Mouse (Mus musculus) kidney, postnatal 0 days (tissue): ENCODE results near the gene Grifin. TPM values are rescaled to one million over a fixed set of nuclear protein-coding genes. Genes with fewer than 3 reads are reported as not detected.

Source experiments
- ATAC-seq: fragments of 200-750 bp; cut with Nextera tagmentation; replicated peaks from 2 replicates; pipeline ENCODE4 v1.8.0; 2017; ENCODE audit warnings: low read depth, moderate number of reproducible peaks, moderate TSS enrichment, moderate library complexity; ENCODE audit not compliant: low FRiP score
- DNase-seq: peaks from one replicate; pipeline ENCODE4 v3.0.0-alpha.2; 2016; ENCODE audit warnings: low spot score
- H3K27ac ChIP-seq: fragments of 300-500 bp; sonication (generic); 2 replicates; pipeline ENCODE4 v1.5.1; 2014; ENCODE audit warnings: mild to moderate bottlenecking
- H3K27me3 ChIP-seq: fragments of 300-500 bp; sonication (generic); 2 replicates; pipeline ENCODE4 v1.6.1; 2014; ENCODE audit warnings: low read length, mixed read lengths; ENCODE audit not compliant: insufficient read depth
- H3K36me3 ChIP-seq: fragments of 300-500 bp; sonication (generic); 2 replicates; pipeline ENCODE4 v1.6.1; 2014; ENCODE audit warnings: low read length, mixed read lengths; ENCODE audit not compliant: insufficient read depth
- H3K4me1 ChIP-seq: fragments of 300-500 bp; sonication (generic); replicated peaks from 2 replicates; pipeline ENCODE4 v1.6.1; 2014; ENCODE audit warnings: antibody characterized with exemption, low read length, mixed read lengths; ENCODE audit not compliant: insufficient read depth
- H3K4me2 ChIP-seq: fragments of 300-500 bp; sonication (generic); 2 replicates; pipeline ENCODE4 v1.6.1; 2014; ENCODE audit warnings: mild to moderate bottlenecking, low read length, moderate library complexity, mixed read lengths
- H3K4me3 ChIP-seq: fragments of 300-500 bp; sonication (generic); replicated peaks from 2 replicates; pipeline ENCODE4 v1.5.1; 2014; ENCODE audit warnings: low read depth, low read length
- H3K9ac ChIP-seq: fragments of 300-500 bp; sonication (generic); 2 replicates; pipeline ENCODE4 v1.6.1; 2014; ENCODE audit warnings: low read depth, low read length
- H3K9me3 ChIP-seq: fragments of 300-500 bp; sonication (generic); replicated peaks from 2 replicates; pipeline ENCODE4 v1.6.1; 2016; ENCODE audit warnings: low read length, inconsistent platforms, mixed read lengths
- CTCF ChIP-seq: IDR thresholded peaks from 2 replicates; pipeline ENCODE4 v1.5.1; 2016; ENCODE audit warnings: antibody characterized with exemption, low read depth, mild to moderate bottlenecking, moderate library complexity
- WGBS: fragments of 180-500 bp; shearing (Covaris S2); extraction: QIAGEN DNeasy Blood & Tissue Kit; methylation state at CpG from one replicate; pipeline ENCODE4 v1.1.7; 2014; 5-methylcytosine and 5-hydroxymethylcytosine counted together
- polyA plus RNA-seq: library from polyadenylated mRNA; unstranded; fragments of >200 nt; fragmentation: Nextera tagmentation; extraction: Ambion mirVana; gene quantifications from 2 replicates; pipeline ENCODE4 v1.2.1, GENCODE M21; 2015

The Grifin gene
- polyA plus RNA-seq, 1 experiment from 2014 or later: not detected

DNA sequence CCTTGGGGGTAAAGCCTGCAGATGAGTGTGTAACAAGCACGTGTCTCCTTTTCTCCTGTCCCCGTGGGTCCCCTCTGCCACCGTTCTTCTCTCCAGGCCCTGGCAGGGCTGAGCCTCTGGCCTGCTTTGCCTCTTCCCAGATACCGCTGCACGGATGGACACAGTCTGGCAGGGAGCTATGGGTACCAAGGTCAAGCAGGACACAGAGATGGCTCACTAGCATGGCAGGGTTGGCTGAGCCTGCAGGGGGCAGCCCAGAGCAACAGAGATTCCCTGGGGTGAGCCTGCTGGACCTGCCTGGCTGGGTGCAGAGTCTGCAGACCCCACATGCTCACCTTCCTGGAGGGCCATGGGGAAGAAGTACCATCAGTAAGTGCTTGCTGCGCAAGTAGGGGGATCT is 985 bp upstream of the Grifin start:
- H3K4me2 ChIP-seq: no peak overlapping the region
- H3K4me1 ChIP-seq: peaks cover 6% of the 10 kb centered on the region; the same call in 1 of the 2 replicates
- H3K9ac ChIP-seq: no peak overlapping the region
- ATAC-seq (peak; percentile 29; the same call in 1 of the 2 replicates), DNase-seq (no peak)
- WGBS: 69% methylated on average over 6 of the region's 6 CpGs
- no peak overlapping the region for H3K27ac ChIP-seq
- H3K27me3 ChIP-seq: no peaks in the 10 kb centered on the region
- no peaks in the 10 kb centered on the region for H3K9me3 ChIP-seq
- no peak overlapping the region for H3K4me3 ChIP-seq
- TF ChIP-seq CTCF: peak; percentile 70
- H3K36me3 ChIP-seq: no peaks in the 10 kb centered on the region

- H3K4me3 ChIP-seq: no peak overlapping the region
- no peaks in the 10 kb centered on the region for H3K36me3 ChIP-seq
- DNase-seq: peak; percentile 73
- no peak; the same call in 1 of the 2 replicates for ATAC-seq
- H3K4me1 ChIP-seq: peaks cover 6% of the 10 kb centered on the region; the same call in 1 of the 2 replicates
- no peak overlapping the region for H3K27ac ChIP-seq
- H3K9ac ChIP-seq: no peak overlapping the region
- TF ChIP-seq CTCF: no peak
- no peaks in the 10 kb centered on the region for H3K27me3 ChIP-seq
- no peak overlapping the region for H3K4me2 ChIP-seq
- no peaks in the 10 kb centered on the region for H3K9me3 ChIP-seq
- WGBS: 52% methylated on average over 5 of the region's 5 CpGs
Measured at GRCm38 (mm10) chr5:140565451-140565850, 580 bp upstream of the Grifin start.

DNA sequence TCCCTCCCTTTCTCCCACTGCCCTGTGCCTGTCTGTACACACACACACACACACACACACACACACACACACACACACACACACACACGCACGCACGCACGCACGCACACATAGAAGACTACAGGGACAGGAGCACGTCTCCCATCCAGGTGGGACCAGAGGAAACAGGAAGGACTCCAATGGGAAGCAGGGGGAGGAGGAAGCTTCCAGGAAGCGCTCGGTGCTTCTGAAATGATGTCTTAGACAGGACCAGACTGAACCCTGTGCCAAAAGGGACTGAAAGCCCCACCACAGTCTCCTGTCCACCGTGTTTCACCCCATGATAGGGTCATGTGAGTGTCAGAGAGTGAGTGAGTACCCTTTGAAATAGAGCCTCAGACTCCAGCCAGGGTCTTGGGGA is 2.3 kb downstream of the Grifin start:
- WGBS: 71% methylated on average over 9 of the region's 9 CpGs

DNA sequence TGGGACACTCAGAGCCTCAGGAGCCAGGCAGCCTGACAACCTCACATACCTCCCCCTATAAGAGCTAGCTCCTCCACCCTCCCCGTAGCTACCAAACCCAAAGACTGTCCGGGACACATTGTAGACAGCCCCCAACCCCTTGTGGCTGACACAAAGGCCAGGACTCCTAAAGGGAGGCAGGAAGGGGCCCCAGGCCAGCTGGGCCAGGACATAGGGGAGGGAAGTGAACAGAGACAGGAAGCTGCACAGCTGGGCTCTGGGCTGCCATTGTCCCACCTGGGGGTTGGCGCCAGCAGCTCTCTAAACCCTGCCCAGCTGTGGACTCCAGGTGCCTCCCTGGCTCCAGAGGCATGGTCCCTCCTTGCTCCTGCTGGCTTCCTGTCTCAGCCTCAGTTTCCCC is 8.0 kb downstream of the Grifin start:
- H3K9ac ChIP-seq: no peak overlapping the region
- H3K27ac ChIP-seq: no peak overlapping the region
- H3K36me3 ChIP-seq: no peaks in the 10 kb centered on the region
- WGBS: 56% methylated on average over 3 of the region's 3 CpGs
- no peaks in the 10 kb centered on the region for H3K27me3 ChIP-seq
- DNase-seq (no peak), ATAC-seq (no peak)
- H3K9me3 ChIP-seq: no peaks in the 10 kb centered on the region
- no peak overlapping the region for H3K4me3 ChIP-seq
- no peaks in the 10 kb centered on the region for H3K4me1 ChIP-seq
- no peak overlapping the region for H3K4me2 ChIP-seq
- TF ChIP-seq CTCF: no peak

More for the DNA sequence above, 2.3 kb downstream of the Grifin start:
- no peak for TF ChIP-seq CTCF
- Histone ChIP-seq H3K4me3 (no peak overlapping the region), H3K9ac (no peak overlapping the region), H3K27ac (no peak overlapping the region), H3K4me2 (no peak overlapping the region), H3K9me3 (no peaks in the 10 kb centered on the region), H3K36me3 (no peaks in the 10 kb centered on the region), H3K27me3 (no peaks in the 10 kb centered on the region), H3K4me1 (peaks cover 6% of the 10 kb centered on the region; the same call in 1 of the 2 replicates)
- no peak for ATAC-seq
- no peak for DNase-seq

- H3K4me2 ChIP-seq: no peak overlapping the region
- WGBS: 88% methylated on average over 7 of the region's 7 CpGs
Measured at GRCm38 (mm10) chr5:140553719-140554118, 11.2 kb downstream of the Grifin start.

GRCm38 (mm10) chr5:140549306-140550047 is 15.4 kb downstream of the Grifin start:
- no peak overlapping the region for H3K9ac ChIP-seq
- 37% methylated on average over 17 of the region's 17 CpGs for WGBS
- ATAC-seq: peak; percentile 59
- H3K4me2 ChIP-seq: no peak overlapping the region
- H3K9me3 ChIP-seq: no peaks in the 10 kb centered on the region
- H3K27ac ChIP-seq: no peak overlapping the region
- peak; percentile 69 for DNase-seq
- no peaks in the 10 kb centered on the region; the same call in 1 of the 2 replicates for H3K4me1 ChIP-seq
- no peak overlapping the region for H3K4me3 ChIP-seq
- H3K27me3 ChIP-seq: no peaks in the 10 kb centered on the region
- no peaks in the 10 kb centered on the region for H3K36me3 ChIP-seq
- no peak for TF ChIP-seq CTCF

More at GRCm38 (mm10) chr5:140553719-140554118, 11.2 kb downstream of the Grifin start:
- DNase-seq: no peak
- no peaks in the 10 kb centered on the region for H3K27me3 ChIP-seq
- no peak overlapping the region for H3K9ac ChIP-seq
- H3K4me3 ChIP-seq: no peak overlapping the region
- no peaks in the 10 kb centered on the region for H3K9me3 ChIP-seq
- no peak for ATAC-seq
- TF ChIP-seq CTCF: no peak
- H3K4me1 ChIP-seq: no peaks in the 10 kb centered on the region; the same call in 1 of the 2 replicates
- H3K36me3 ChIP-seq: no peaks in the 10 kb centered on the region
- no peak overlapping the region for H3K27ac ChIP-seq
